Mouse (Mus musculus) midbrain, embryonic 12.5 days (tissue): ENCODE results near the gene Ythdf1. TPM values are rescaled to one million over a fixed set of nuclear protein-coding genes. Genes with fewer than 3 reads are reported as not detected.

Experiments used
- ATAC-seq: fragments of 200-750 bp; cut with Nextera tagmentation; 2 replicates; pipeline ENCODE4 v1.8.0; 2017; ENCODE audit warnings: low read depth, moderate TSS enrichment, moderate library complexity; ENCODE audit not compliant: low FRiP score
- H3K27ac ChIP-seq: fragments of 300-500 bp; sonication (generic); replicated peaks from 2 replicates; pipeline ENCODE4 v1.5.1; 2016; ENCODE audit warnings: mild to moderate bottlenecking
- H3K27me3 ChIP-seq: fragments of 300-500 bp; sonication (generic); 2 replicates; pipeline ENCODE4 v1.6.1; 2016; ENCODE audit warnings: mild to moderate bottlenecking
- H3K36me3 ChIP-seq: fragments of 300-500 bp; sonication (generic); 2 replicates; pipeline ENCODE4 v1.6.1; 2016
- H3K4me1 ChIP-seq: fragments of 300-500 bp; sonication (generic); 2 replicates; pipeline ENCODE4 v1.6.1; 2016
- H3K4me2 ChIP-seq: fragments of 300-500 bp; sonication (generic); replicated peaks from 2 replicates; pipeline ENCODE4 v1.6.1; 2016; ENCODE audit warnings: mild to moderate bottlenecking, moderate library complexity
- H3K4me3 ChIP-seq: fragments of 300-500 bp; sonication (generic); 2 replicates; pipeline ENCODE4 v1.5.1; 2016; ENCODE audit warnings: mild to moderate bottlenecking
- H3K9ac ChIP-seq: fragments of 300-500 bp; sonication (generic); replicated peaks from 2 replicates; pipeline ENCODE4 v1.6.1; 2016; ENCODE audit warnings: mild to moderate bottlenecking, moderate library complexity
- H3K9me3 ChIP-seq: fragments of 300-500 bp; sonication (generic); 2 replicates; pipeline ENCODE4 v1.6.1; 2016; ENCODE audit warnings: mild to moderate bottlenecking
- WGBS: fragments of 180-500 bp; shearing (Covaris S2); methylation state at CpG from one replicate; pipeline ENCODE4 v1.1.7; 2016; 5-methylcytosine and 5-hydroxymethylcytosine counted together
- microRNA-seq: library from miRNA; unstranded; fragments of <30 nt; microRNA quantifications from one replicate; pipeline ENCODE4, GENCODE M21; 2017
- polyA plus RNA-seq: library from polyadenylated mRNA; unstranded; fragments of >200 nt; fragmentation: Nextera tagmentation; extraction: Ambion mirVana; gene quantifications from 2 replicates; pipeline ENCODE4 v1.2.1, GENCODE M21; 2016

Gene Ythdf1
- polyA plus RNA-seq, 1 experiment from 2014 or later = 65.2 TPM

GRCm38 (mm10) chr2:180855005-180855544, 65.7 kb downstream of the Ythdf1 start:
- WGBS = 2% methylated on average over 12 of the region's 13 CpGs
- H3K4me2 ChIP-seq = peak overlapping the region; percentile 51
- ATAC-seq = peak; percentile 72
- H3K9me3 ChIP-seq = no peaks in the 10 kb centered on the region
- peak overlapping the region; percentile 39; the same call in 1 of the 2 replicates for H3K9ac ChIP-seq
- no peaks in the 10 kb centered on the region for H3K36me3 ChIP-seq
- H3K27ac ChIP-seq = peak overlapping the region; percentile 85
- peak overlapping the region; percentile 26 for H3K4me3 ChIP-seq
- peaks cover 6% of the 10 kb centered on the region for H3K27me3 ChIP-seq
- peaks cover 28% of the 10 kb centered on the region for H3K4me1 ChIP-seq

Small RNA genes lying within 50 kb of the gene (microRNA-seq; reads per million reads assigned to microRNA genes)
- 10.2 reads per million, percentile 27 among the genes with 10 or more reads in this experiment for gene Mir124a-3

Other genes starting within 250 kb of the Ythdf1 start
- gene Dido1, start 210.9 kb downstream of the Ythdf1 start, polyA plus RNA-seq = 41.4 and 43.6 TPM in 2 replicates
- gene Gid8, start 210.8 kb downstream of the Ythdf1 start, polyA plus RNA-seq = 54.6 and 59.2 TPM in 2 replicates
- 0.17 and 0.22 TPM in 2 replicates for gene Slc17a9, start 195.7 kb downstream of the Ythdf1 start, polyA plus RNA-seq
- 26.0 and 29.3 TPM in 2 replicates for gene Bhlhe23, start 144.0 kb downstream of the Ythdf1 start, polyA plus RNA-seq
- gene Birc7, start 8.1 kb upstream of the Ythdf1 start, polyA plus RNA-seq = 0.36 and 0.67 TPM in 2 replicates
- gene Nkain4, start 33.8 kb upstream of the Ythdf1 start, polyA plus RNA-seq = 72.9 and 83.1 TPM in 2 replicates
- gene Arfgap1, start 46.3 kb upstream of the Ythdf1 start, polyA plus RNA-seq = 86.3 and 97.4 TPM in 2 replicates
- gene Col20a1, start 65.6 kb upstream of the Ythdf1 start, polyA plus RNA-seq = 0.18 and 0.22 TPM in 2 replicates
- gene Chrna4, start 122.6 kb upstream of the Ythdf1 start, polyA plus RNA-seq = 43.2 and 44.3 TPM in 2 replicates
- gene Kcnq2, start 214.4 kb upstream of the Ythdf1 start, polyA plus RNA-seq = 30.7 and 34.3 TPM in 2 replicates
- gene Eef1a2, start 236.1 kb upstream of the Ythdf1 start, polyA plus RNA-seq = 1.4 and 1.6 TPM in 2 replicates